Mouse (Mus musculus): ENCODE results near the gene Gpatch2.

Gpatch2 gene

GRCm38 (mm10) chr1:187366806-187367205 lies 151.5 kb downstream of the Gpatch2 start:
- peak; percentile 60 for DNase-seq (ENCODE audit: low read depth, low spot score)

- no peak for DNase-seq (ENCODE audit: low read depth, low spot score)
Observed at GRCm38 (mm10) chr1:187369049-187369448, 153.7 kb downstream of the Gpatch2 start.

GRCm38 (mm10) chr1:187373506-187373905 lies 158.2 kb downstream of the Gpatch2 start:
- no peak for DNase-seq (ENCODE audit: low read depth, low spot score)

- DNase-seq (ENCODE audit: low read depth, low spot score), result no peak
Observed at GRCm38 (mm10) chr1:187374418-187374817, 159.1 kb downstream of the Gpatch2 start.

- peak; percentile 7 for DNase-seq (ENCODE audit: low read depth, low spot score)
Observed at GRCm38 (mm10) chr1:187376946-187377671, 161.8 kb downstream of the Gpatch2 start.

- DNase-seq (ENCODE audit: low read depth, low spot score), result peak; percentile 33
Observed at GRCm38 (mm10) chr1:187377865-187378524, 162.7 kb downstream of the Gpatch2 start.

GRCm38 (mm10) chr1:187389476-187389875 lies 174.2 kb downstream of the Gpatch2 start:
- DNase-seq (ENCODE audit: low read depth, low spot score), result no peak

GRCm38 (mm10) chr1:187400834-187401233 lies 185.5 kb downstream of the Gpatch2 start:
- no peak for DNase-seq (ENCODE audit: low read depth, low spot score)
